ENCODE assay signal across 10 mouse cellular contexts in genomic region chr6:126772326-126772725, GRCm38 (mm10). TPM values are rescaled to one million over a fixed set of nuclear protein-coding genes. Genes with fewer than 3 reads are reported as not detected.
A peak's percentile ranks its signal among the peaks of the same experiment; 100 is the strongest.
DNase-seq lines count a peak whose midpoint lies in the region; ATAC-seq lines count a peak whose summit lies in the region.
"Had no signal": no experiment of that assay in that cellular context is flagged by ENCODE, and none has a peak within 500 bp of the region (broad histone marks: within the 10 kb centered on the region; RNA-seq: fewer than 3 reads in every experiment).

No protein-coding gene starts in this region.

- DNase-seq in hindbrain, embryonic 10.5 days (ENCODE audit: low spot score) = no peak
- DNase-seq in hindbrain, embryonic 11.5 days (ENCODE audit: low spot score) = no peak
- peak; percentile 65 for DNase-seq in Muller cell, postnatal 12 days (ENCODE audit: inconsistent ontology term)
- peak; percentile 27 to 28 for DNase-seq in cerebellum, adult 18-20 months
- DNase-seq in layer of hippocampus, adult 9-11 months = peak; percentile 77
- no peak for DNase-seq in embryo, embryonic 9.5 days (ENCODE audit: extremely low spot score)
- no peak for DNase-seq in thymus, postnatal 25 days

- 82% methylated on average over 4 of the region's 4 CpGs for whole genome bisulfite sequencing in hindbrain, embryonic 10.5 days
- 75% methylated on average over 4 of the region's 4 CpGs for WGBS in hindbrain, embryonic 11.5 days
- WGBS in intestine, embryonic 16.5 days = 69% methylated on average over 4 of the region's 4 CpGs

- no peak overlapping the region for H3K4me3 ChIP-seq in hindbrain, embryonic 10.5 days
- H3K4me3 ChIP-seq in hindbrain, embryonic 11.5 days (ENCODE audit: low read depth, low read length) = no peak overlapping the region
- no peak overlapping the region for H3K4me3 ChIP-seq in intestine, embryonic 16.5 days (ENCODE audit: low read length)
- H3K4me3 ChIP-seq: heart, embryonic 13.5 days; neural tube, embryonic 12.5 days had no signal

- no peaks in the 10 kb centered on the region for H3K9me3 ChIP-seq in hindbrain, embryonic 10.5 days
- no peaks in the 10 kb centered on the region for H3K9me3 ChIP-seq in hindbrain, embryonic 11.5 days (ENCODE audit: control insufficient read depth, low read length)
- no peaks in the 10 kb centered on the region for H3K9me3 ChIP-seq in intestine, embryonic 16.5 days (ENCODE audit: control insufficient read depth, low read length)
- H3K9me3 ChIP-seq: heart, embryonic 13.5 days; neural tube, embryonic 12.5 days had no signal

- H3K27me3 ChIP-seq in hindbrain, embryonic 10.5 days (ENCODE audit: insufficient read depth, poor library complexity, severe bottlenecking) = no peaks in the 10 kb centered on the region
- no peaks in the 10 kb centered on the region for H3K27me3 ChIP-seq in hindbrain, embryonic 11.5 days (ENCODE audit: control insufficient read depth, insufficient read depth, low read length)
- no peaks in the 10 kb centered on the region for H3K27me3 ChIP-seq in intestine, embryonic 16.5 days (replicated peaks; ENCODE audit: control insufficient read depth, insufficient read depth, low read length)

- H3K36me3 ChIP-seq in hindbrain, embryonic 10.5 days = no peaks in the 10 kb centered on the region
- H3K36me3 ChIP-seq in hindbrain, embryonic 11.5 days (ENCODE audit: control insufficient read depth, insufficient read depth, low read length) = no peaks in the 10 kb centered on the region
- H3K36me3 ChIP-seq in intestine, embryonic 16.5 days (ENCODE audit: control insufficient read depth, insufficient read depth, low read length) = no peaks in the 10 kb centered on the region
- H3K36me3 ChIP-seq: heart, embryonic 13.5 days; neural tube, embryonic 12.5 days had no signal

- peaks cover 26% of the 10 kb centered on the region for H3K4me1 ChIP-seq in hindbrain, embryonic 10.5 days (replicated peaks)
- no peaks in the 10 kb centered on the region for H3K4me1 ChIP-seq in hindbrain, embryonic 11.5 days (replicated peaks; ENCODE audit: control insufficient read depth, insufficient read depth, low read length)
- no peaks in the 10 kb centered on the region for H3K4me1 ChIP-seq in intestine, embryonic 16.5 days (ENCODE audit: control insufficient read depth, insufficient read depth, low read length)

- ATAC-seq in hindbrain, embryonic 11.5 days (ENCODE audit: low FRiP score) = no peak
- no peak for ATAC-seq in intestine, embryonic 16.5 days

- peak overlapping the region; percentile 40; the same call in 1 of the 2 replicates for H3K27ac ChIP-seq in hindbrain, embryonic 10.5 days
- no peak overlapping the region for H3K27ac ChIP-seq in hindbrain, embryonic 11.5 days (ENCODE audit: low read depth, low read length)
- no peak overlapping the region for H3K27ac ChIP-seq in intestine, embryonic 16.5 days (ENCODE audit: low read length)
- H3K27ac ChIP-seq: heart, embryonic 13.5 days; neural tube, embryonic 12.5 days had no signal

- no peak overlapping the region for H3K9ac ChIP-seq in hindbrain, embryonic 11.5 days (ENCODE audit: low read depth, low read length)
- no peak overlapping the region for H3K9ac ChIP-seq in intestine, embryonic 16.5 days (ENCODE audit: low read depth, low read length)
- H3K9ac ChIP-seq: heart, embryonic 13.5 days; neural tube, embryonic 12.5 days had no signal

- H3K4me2 ChIP-seq in hindbrain, embryonic 11.5 days (replicated peaks; ENCODE audit: low read depth, low read length) = no peak overlapping the region
- H3K4me2 ChIP-seq in intestine, embryonic 16.5 days (ENCODE audit: low read depth, low read length) = no peak overlapping the region
- H3K4me2 ChIP-seq: heart, embryonic 13.5 days; neural tube, embryonic 12.5 days had no signal

RNA-seq across cellular contexts. Expression of gene Kcna6, which starts 31.9 kb away (rescaled TPM):
- polyA plus RNA-seq in hindbrain, embryonic 10.5 days (2016; fragmentation: Nextera tagmentation; extraction: Ambion mirVana) = 5.7 and 6.7 TPM in 2 replicates
- polyA plus RNA-seq in hindbrain, embryonic 11.5 days (2014; fragmentation: Nextera tagmentation; extraction: Ambion mirVana) = 5.0 and 6.2 TPM in 2 replicates
- 2.1 and 2.2 TPM in 2 replicates for polyA plus RNA-seq in intestine, embryonic 16.5 days (2015; fragmentation: Nextera tagmentation; extraction: Ambion mirVana)

Comparison
In these comparisons a context has a peak if more than half of its experiments do, and no peak if none do; other contexts are left out.
1. DNase-seq: peak in Muller cell, postnatal 12 days (single experiment), cerebellum, adult 18-20 months (2 of 2) and layer of hippocampus, adult 9-11 months (single experiment); none in hindbrain, embryonic 10.5 days (single experiment), hindbrain, embryonic 11.5 days (single experiment), embryo, embryonic 9.5 days (single experiment) and thymus, postnatal 25 days (single experiment).